Comparison of ENCODE assay signal across 23 mouse cellular contexts in the genomic region with DNA sequence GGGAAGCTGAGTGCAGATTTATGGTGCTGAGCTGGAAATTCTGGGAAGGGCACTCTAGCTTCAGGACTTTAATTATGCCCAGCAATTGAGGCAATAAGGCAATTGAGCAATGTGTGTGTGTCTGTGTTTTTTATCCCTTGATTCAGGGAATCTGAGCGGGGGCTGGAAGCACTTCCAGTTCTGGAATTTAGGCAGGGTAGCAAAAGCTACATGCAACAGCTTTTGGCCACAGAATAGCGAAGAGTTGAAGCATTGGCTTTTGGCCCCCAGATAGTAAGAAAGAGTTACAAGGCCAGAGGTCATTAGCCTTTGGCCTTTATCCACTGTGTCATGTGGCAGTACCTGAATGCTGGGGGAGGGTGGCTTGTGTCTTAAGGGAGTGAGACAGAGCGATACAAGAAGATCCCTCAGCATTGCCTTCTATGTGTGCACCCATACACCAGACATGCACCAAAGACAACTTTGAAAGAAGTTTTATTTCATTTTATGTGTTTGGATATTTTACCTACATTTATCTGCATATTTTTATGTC. TPM values are rescaled to one million over a fixed set of nuclear protein-coding genes. Genes with fewer than 3 reads are reported as not detected.
DNase-seq lines count a peak whose midpoint lies in the region; ATAC-seq lines count a peak whose summit lies in the region.
"Had no signal": no experiment of that assay in that cellular context is flagged by ENCODE, and none has a peak within 500 bp of the region (broad histone marks: within the 10 kb centered on the region; RNA-seq: fewer than 3 reads in every experiment).

No protein-coding gene starts in this region.

- no peak for ATAC-seq in kidney, embryonic 16.5 days (ENCODE audit: low FRiP score, low TSS enrichment)
- ATAC-seq in liver, embryonic 16.5 days (ENCODE audit: low read depth) = peak; percentile 67
- ATAC-seq in erythroblast, adult 5-6 weeks (replicated peaks; ENCODE audit: low FRiP score, poor library complexity, severe bottlenecking) = no peak
- ATAC-seq: forebrain, embryonic 16.5 days had no signal

- H3K9me3 ChIP-seq in kidney, embryonic 16.5 days (ENCODE audit: low read length) = no peaks in the 10 kb centered on the region
- H3K9me3 ChIP-seq in liver, embryonic 16.5 days (replicated peaks; ENCODE audit: control insufficient read depth, low read length) = no peaks in the 10 kb centered on the region
- H3K9me3 ChIP-seq: hindbrain, embryonic 13.5 days; liver, embryonic 13.5 days; midbrain, embryonic 12.5 days; stomach, embryonic 15.5 days had no signal

- no peaks in the 10 kb centered on the region for H3K4me1 ChIP-seq in kidney, embryonic 16.5 days (ENCODE audit: insufficient read depth, low read length)
- H3K4me1 ChIP-seq in liver, embryonic 16.5 days (ENCODE audit: control insufficient read depth, low read depth, low read length) = no peaks in the 10 kb centered on the region
- H3K4me1 ChIP-seq: hindbrain, embryonic 13.5 days; midbrain, embryonic 12.5 days; stomach, embryonic 15.5 days had no signal

- H3K4me3 ChIP-seq in kidney, embryonic 16.5 days (ENCODE audit: low read length) = no peak overlapping the region
- H3K4me3 ChIP-seq in liver, embryonic 16.5 days (ENCODE audit: low read depth, low read length) = no peak overlapping the region
- H3K4me3 ChIP-seq: gastrocnemius, adult 2 months; hindbrain, embryonic 13.5 days; liver, embryonic 13.5 days; midbrain, embryonic 12.5 days; stomach, embryonic 15.5 days had no signal

- H3K27ac ChIP-seq in kidney, embryonic 16.5 days (ENCODE audit: low read length) = no peak overlapping the region
- H3K27ac ChIP-seq in liver, embryonic 16.5 days (ENCODE audit: low read length) = peak overlapping the region; percentile 33; the same call in 1 of the 2 replicates
- H3K27ac ChIP-seq: gastrocnemius, adult 2 months; hindbrain, embryonic 13.5 days; liver, embryonic 13.5 days; midbrain, embryonic 12.5 days; stomach, embryonic 15.5 days had no signal

- 43% methylated on average over 3 of the region's 3 CpGs for WGBS in kidney, embryonic 16.5 days
- WGBS in liver, embryonic 16.5 days (ENCODE audit: insufficient replicate concordance) = 53% methylated on average over 3 of the region's 3 CpGs

- DNase-seq in kidney, adult 9 months = peak; percentile 26
- DNase-seq in adipocyte (ENCODE audit: low spot score) = peak; percentile 93
- peak; percentile 24 for DNase-seq in embryo, embryonic 10.5 days (ENCODE audit: low spot score)
- DNase-seq in right cerebral cortex, postnatal 25 days = no peak
- no peak for DNase-seq in thymus, postnatal 14 days
- DNase-seq: cerebellum, adult 8-10 months; gastrocnemius, adult 2 months; heart, postnatal 10 days; layer of hippocampus, adult 9-11 months; liver, embryonic 13.5 days; lung, postnatal 4 days; thymus, postnatal 25 days had no signal

- H3K36me3 ChIP-seq in kidney, embryonic 16.5 days (ENCODE audit: insufficient read depth, low read length) = no peaks in the 10 kb centered on the region
- H3K36me3 ChIP-seq in liver, embryonic 16.5 days (ENCODE audit: control insufficient read depth, insufficient read depth) = no peaks in the 10 kb centered on the region
- H3K36me3 ChIP-seq: hindbrain, embryonic 13.5 days; liver, embryonic 13.5 days; midbrain, embryonic 12.5 days; stomach, embryonic 15.5 days had no signal

- H3K27me3 ChIP-seq in kidney, embryonic 16.5 days (ENCODE audit: insufficient read depth, low read length) = no peaks in the 10 kb centered on the region
- no peaks in the 10 kb centered on the region for H3K27me3 ChIP-seq in liver, embryonic 16.5 days (ENCODE audit: control insufficient read depth, insufficient read depth, low read depth, low read length)
- H3K27me3 ChIP-seq: midbrain, embryonic 12.5 days had no signal

- H3K9ac ChIP-seq in kidney, embryonic 16.5 days (replicated peaks; ENCODE audit: low read length) = no peak overlapping the region
- H3K9ac ChIP-seq in liver, embryonic 16.5 days (ENCODE audit: low read depth, low read length) = no peak overlapping the region
- H3K9ac ChIP-seq: hindbrain, embryonic 13.5 days; liver, embryonic 13.5 days; midbrain, embryonic 12.5 days; stomach, embryonic 15.5 days had no signal

- H3K4me2 ChIP-seq in kidney, embryonic 16.5 days (replicated peaks; ENCODE audit: low read depth, low read length) = no peak overlapping the region
- no peak overlapping the region for H3K4me2 ChIP-seq in liver, embryonic 16.5 days (ENCODE audit: low read depth, low read length)
- H3K4me2 ChIP-seq: hindbrain, embryonic 13.5 days; liver, embryonic 13.5 days; midbrain, embryonic 12.5 days; stomach, embryonic 15.5 days had no signal

RNA-seq across cellular contexts. Expression of a gene that starts 7.6 kb away (rescaled TPM):
- polyA plus RNA-seq in kidney, embryonic 16.5 days (2015; fragmentation: Nextera tagmentation; extraction: Ambion mirVana) = 0.26 and 0.39 TPM in 2 replicates
- polyA plus RNA-seq in liver, embryonic 16.5 days (2015; fragmentation: Nextera tagmentation; extraction: Ambion mirVana) = 0.30 and 0.33 TPM in 2 replicates
- not detected in 2 replicates for total RNA-seq in erythroblast, adult 5-6 weeks (2015; ENCODE audit: low replicate concordance)
- not detected in 2 replicates for total RNA-seq in erythroblast, adult 5-6 weeks (2017; ENCODE audit: low replicate concordance)
- total RNA-seq: heart, postnatal 10 days; left cerebral cortex, postnatal 25 days; MEL; neutrophil, adult 5-6 weeks had no signal
- polyA plus RNA-seq: cortical plate, adult 2 months; forebrain, embryonic 16.5 days; hindbrain, embryonic 13.5 days had no signal

Comparison
In these comparisons a context has a peak if more than half of its experiments do, and no peak if none do; other contexts are left out.
1. DNase-seq: peak in kidney, adult 9 months (single experiment), adipocyte (single experiment) and embryo, embryonic 10.5 days (single experiment); none in right cerebral cortex, postnatal 25 days (single experiment) and thymus, postnatal 14 days (single experiment).